Mouse (Mus musculus): Measurements from ENCODE around the gene Ptpn7.
A peak's percentile ranks its signal among the peaks of the same experiment; 100 is the strongest.
"Not testable (repeated sequence)": the region's sequence is repeated elsewhere in the genome, so short reads cannot be mapped to it uniquely, and the experiment has no call there.

Gene Ptpn7

DNA sequence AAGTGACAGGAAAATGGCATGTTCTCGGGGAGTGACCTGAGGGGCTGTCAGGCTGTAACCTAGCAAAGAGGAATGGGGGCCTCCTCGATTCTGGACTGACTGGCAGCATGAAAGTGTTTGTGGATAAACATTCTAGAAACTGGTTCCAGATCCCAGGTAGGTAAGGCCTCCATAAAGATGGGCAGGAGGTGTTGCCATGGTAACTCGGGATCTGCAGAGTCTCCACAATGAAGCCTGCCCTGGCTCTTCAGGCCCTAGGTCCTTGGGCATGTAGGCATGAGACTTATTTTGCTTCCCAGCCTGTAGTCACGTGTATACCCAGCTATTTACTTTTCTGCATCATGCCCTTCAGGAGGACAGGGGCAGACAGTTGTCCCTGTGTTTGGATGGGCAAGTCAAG lies 48.8 kb downstream of the Ptpn7 start:
- no peak for TF ChIP-seq CTCF (conservative IDR thresholded peaks at IDR 0.05; ENCODE audit: low read length)
- no peak for TF ChIP-seq POU5F1 (IDR thresholded peaks at IDR 0.05; ENCODE audit: borderline replicate concordance, low read length)
- TF ChIP-seq NANOG (IDR thresholded peaks at IDR 0.05; ENCODE audit: borderline replicate concordance, low read length): no peak
- Histone ChIP-seq H3K4me1 (replicated peaks; ENCODE audit: low read depth, low read length) (peaks cover 83% of the 10 kb centered on the region), H3K4me3 (replicated peaks; ENCODE audit: low read length) (peak overlapping the region; percentile 45; the same call in 1 of the 2 replicates), H3K27me3 (ENCODE audit: insufficient read depth, low read length) (no peaks in the 10 kb centered on the region), H3K36me3 (ENCODE audit: insufficient read depth, low read length) (no peaks in the 10 kb centered on the region), H3K9me3 (ENCODE audit: low read length) (no peaks in the 10 kb centered on the region)

DNA sequence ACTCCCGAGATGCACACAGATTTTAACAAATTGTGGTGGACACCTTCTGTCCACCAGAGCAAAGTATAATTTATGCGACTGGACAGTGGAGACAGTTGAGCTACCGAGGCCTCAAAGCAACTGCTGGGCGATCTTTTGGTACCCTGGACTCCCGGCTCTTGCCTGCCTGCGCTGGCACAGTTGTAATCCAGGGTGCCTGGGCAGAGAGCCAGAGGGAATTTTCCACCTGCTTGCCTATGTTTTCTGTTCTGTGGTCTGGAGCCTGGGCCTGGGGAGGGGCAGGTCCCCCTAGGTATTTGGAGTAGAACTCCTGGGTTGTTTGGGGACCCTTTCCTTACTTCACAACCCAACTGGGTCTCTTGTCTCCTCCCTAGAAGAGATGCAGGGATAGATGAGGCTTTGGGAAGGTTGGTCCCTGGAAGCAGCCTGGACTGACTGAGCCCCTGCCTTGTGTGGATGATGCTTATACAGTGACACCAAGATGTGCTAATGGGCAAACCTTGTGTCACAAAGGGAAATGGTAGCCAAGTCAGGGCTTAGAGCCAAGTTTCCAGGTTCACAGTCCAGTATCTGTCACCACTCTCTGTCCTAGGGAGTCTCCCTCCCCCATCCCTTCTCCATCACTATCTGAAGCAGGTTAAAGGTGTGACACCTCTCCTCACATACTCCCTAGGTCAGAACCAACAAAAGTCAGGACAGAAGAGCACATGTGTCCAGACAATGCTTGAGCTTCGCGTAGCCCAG lies 49.6 kb downstream of the Ptpn7 start:
- no peaks in the 10 kb centered on the region for H3K36me3 ChIP-seq (ENCODE audit: insufficient read depth, low read length)
- H3K4me3 ChIP-seq (replicated peaks; ENCODE audit: low read length): no peak overlapping the region
- no peaks in the 10 kb centered on the region for H3K27me3 ChIP-seq (ENCODE audit: insufficient read depth, low read length)
- peaks cover 91% of the 10 kb centered on the region for H3K4me1 ChIP-seq (replicated peaks; ENCODE audit: low read depth, low read length)
- no peaks in the 10 kb centered on the region for H3K9me3 ChIP-seq (ENCODE audit: low read length)
- TF ChIP-seq NANOG (IDR thresholded peaks at IDR 0.05; ENCODE audit: borderline replicate concordance, low read length) (no peak), POU5F1 (IDR thresholded peaks at IDR 0.05; ENCODE audit: borderline replicate concordance, low read length) (no peak), CTCF (conservative IDR thresholded peaks at IDR 0.05; ENCODE audit: low read length) (no peak)

DNA sequence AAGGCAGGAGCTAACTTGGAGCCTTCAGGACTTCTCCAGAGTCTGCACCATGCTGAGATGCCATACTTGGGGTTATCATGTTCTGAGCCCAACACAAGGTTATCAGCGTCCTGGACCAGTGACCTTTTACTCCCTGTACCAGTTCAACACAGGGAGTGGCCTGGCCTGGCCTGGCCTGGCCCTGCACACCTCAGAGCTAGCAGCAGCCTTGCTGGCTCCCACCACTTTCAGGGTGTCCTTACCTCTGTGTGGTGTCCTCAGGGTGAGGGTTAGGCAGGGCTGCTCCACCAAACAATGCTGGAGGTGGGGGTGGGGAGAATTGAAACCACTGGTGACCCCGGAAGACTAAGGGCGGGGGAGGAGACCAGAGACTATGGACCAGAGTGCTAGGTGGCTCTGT lies 50.5 kb downstream of the Ptpn7 start:
- no peaks in the 10 kb centered on the region for H3K36me3 ChIP-seq (ENCODE audit: insufficient read depth, low read length)
- peaks cover 94% of the 10 kb centered on the region for H3K4me1 ChIP-seq (replicated peaks; ENCODE audit: low read depth, low read length)
- no peak for TF ChIP-seq CTCF (conservative IDR thresholded peaks at IDR 0.05; ENCODE audit: low read length)
- no peak for TF ChIP-seq POU5F1 (IDR thresholded peaks at IDR 0.05; ENCODE audit: borderline replicate concordance, low read length)
- no peak for TF ChIP-seq NANOG (IDR thresholded peaks at IDR 0.05; ENCODE audit: borderline replicate concordance, low read length)
- no peaks in the 10 kb centered on the region for H3K27me3 ChIP-seq (ENCODE audit: insufficient read depth, low read length)
- H3K9me3 ChIP-seq (ENCODE audit: low read length): no peaks in the 10 kb centered on the region
- peak overlapping the region; percentile 56 for H3K4me3 ChIP-seq (replicated peaks; ENCODE audit: low read length)

DNA sequence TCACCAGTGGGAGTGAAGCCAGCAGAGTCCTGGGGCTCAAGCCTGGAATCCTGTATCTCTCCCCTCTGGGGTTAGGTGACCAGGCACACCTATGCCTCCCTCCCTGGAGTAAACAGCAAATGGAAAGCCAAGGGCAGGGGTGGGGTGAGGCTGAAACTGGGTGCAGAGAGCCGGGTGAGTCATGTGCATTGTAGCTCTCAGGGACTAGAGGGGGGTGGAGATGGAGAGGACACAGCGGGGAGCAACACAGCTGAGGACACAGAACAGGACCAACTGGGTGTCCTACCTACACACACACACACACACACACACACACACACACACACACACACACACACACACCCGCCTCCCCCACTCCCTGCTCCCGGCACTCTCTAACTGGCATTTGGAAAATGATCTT lies 50.9 kb downstream of the Ptpn7 start:
- Histone ChIP-seq H3K4me3 (replicated peaks; ENCODE audit: low read length) (peak overlapping the region; percentile 56), H3K9me3 (ENCODE audit: low read length) (no peaks in the 10 kb centered on the region), H3K36me3 (ENCODE audit: insufficient read depth, low read length) (no peaks in the 10 kb centered on the region), H3K27me3 (ENCODE audit: insufficient read depth, low read length) (no peaks in the 10 kb centered on the region), H3K4me1 (replicated peaks; ENCODE audit: low read depth, low read length) (peaks cover 93% of the 10 kb centered on the region)
- TF ChIP-seq POU5F1 (IDR thresholded peaks at IDR 0.05; ENCODE audit: borderline replicate concordance, low read length): no peak
- no peak for TF ChIP-seq CTCF (conservative IDR thresholded peaks at IDR 0.05; ENCODE audit: low read length)
- no peak for TF ChIP-seq NANOG (IDR thresholded peaks at IDR 0.05; ENCODE audit: borderline replicate concordance, low read length)

DNA sequence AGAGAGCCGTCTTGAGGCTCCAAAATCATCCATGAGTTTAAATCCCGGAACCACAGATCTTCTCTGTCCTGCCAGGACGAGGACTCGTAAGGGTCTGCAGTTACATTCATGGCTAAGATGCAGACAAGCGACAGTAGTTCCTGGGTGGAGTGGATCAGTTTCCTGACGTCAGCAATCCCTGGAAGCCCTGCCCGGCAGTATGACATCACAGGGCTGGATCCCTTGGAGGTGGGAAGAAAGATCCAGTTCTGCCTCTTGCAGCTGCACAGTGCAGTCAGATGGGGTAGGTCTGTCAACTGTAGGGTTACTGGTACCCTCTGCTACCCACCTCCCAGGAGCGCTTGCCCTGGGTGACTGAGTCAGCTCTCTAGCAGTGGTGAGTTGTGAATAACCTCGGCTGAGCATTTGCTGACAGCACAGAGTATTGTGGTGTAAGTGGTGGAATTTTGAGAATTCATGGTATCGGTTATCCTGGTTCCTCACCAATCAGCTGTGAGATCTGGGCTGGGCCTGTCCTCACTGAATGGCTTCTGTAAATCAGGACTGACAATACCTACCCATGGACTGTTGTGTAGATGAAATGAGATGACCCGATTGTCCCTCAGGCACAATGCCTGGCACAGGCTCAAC lies 51.6 kb downstream of the Ptpn7 start:
- no peak for TF ChIP-seq POU5F1 (IDR thresholded peaks at IDR 0.05; ENCODE audit: borderline replicate concordance, low read length)
- no peak for TF ChIP-seq NANOG (IDR thresholded peaks at IDR 0.05; ENCODE audit: borderline replicate concordance, low read length)
- TF ChIP-seq CTCF (conservative IDR thresholded peaks at IDR 0.05; ENCODE audit: low read length): no peak
- H3K27me3 ChIP-seq (ENCODE audit: insufficient read depth, low read length): no peaks in the 10 kb centered on the region
- no peaks in the 10 kb centered on the region for H3K36me3 ChIP-seq (ENCODE audit: insufficient read depth, low read length)
- H3K9me3 ChIP-seq (ENCODE audit: low read length): no peaks in the 10 kb centered on the region
- H3K4me1 ChIP-seq (replicated peaks; ENCODE audit: low read depth, low read length): peaks cover 93% of the 10 kb centered on the region
- H3K4me3 ChIP-seq (replicated peaks; ENCODE audit: low read length): peak overlapping the region; percentile 56

DNA sequence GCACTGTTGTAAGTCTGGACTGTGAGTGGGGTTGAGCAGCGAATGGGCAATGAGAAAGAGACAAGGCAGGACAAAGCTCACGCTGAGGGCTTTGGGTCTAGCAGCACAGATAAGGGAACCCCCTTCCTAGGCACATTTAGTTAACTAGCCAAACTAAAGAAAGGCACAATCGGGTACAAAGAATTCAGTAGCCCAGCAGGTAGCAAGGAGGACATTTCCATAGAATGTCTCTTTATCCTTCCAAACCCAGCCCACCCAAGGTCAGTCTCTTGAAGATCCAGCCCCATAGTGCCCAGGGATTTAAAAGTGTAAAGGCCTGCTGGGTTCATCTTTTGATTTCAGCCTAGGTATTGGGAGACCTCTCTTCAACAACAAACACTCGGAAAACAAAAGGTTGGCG lies 53.4 kb downstream of the Ptpn7 start:
- H3K4me3 ChIP-seq (replicated peaks; ENCODE audit: low read length): peak overlapping the region; percentile 56
- H3K9me3 ChIP-seq (ENCODE audit: low read length): no peaks in the 10 kb centered on the region
- peaks cover 83% of the 10 kb centered on the region for H3K4me1 ChIP-seq (replicated peaks; ENCODE audit: low read depth, low read length)
- H3K36me3 ChIP-seq (ENCODE audit: insufficient read depth, low read length): no peaks in the 10 kb centered on the region
- H3K27me3 ChIP-seq (ENCODE audit: insufficient read depth, low read length): no peaks in the 10 kb centered on the region
- TF ChIP-seq POU5F1 (IDR thresholded peaks at IDR 0.05; ENCODE audit: borderline replicate concordance, low read length) (no peak), NANOG (IDR thresholded peaks at IDR 0.05; ENCODE audit: borderline replicate concordance, low read length) (peak; percentile 57), CTCF (conservative IDR thresholded peaks at IDR 0.05; ENCODE audit: low read length) (no peak)

DNA sequence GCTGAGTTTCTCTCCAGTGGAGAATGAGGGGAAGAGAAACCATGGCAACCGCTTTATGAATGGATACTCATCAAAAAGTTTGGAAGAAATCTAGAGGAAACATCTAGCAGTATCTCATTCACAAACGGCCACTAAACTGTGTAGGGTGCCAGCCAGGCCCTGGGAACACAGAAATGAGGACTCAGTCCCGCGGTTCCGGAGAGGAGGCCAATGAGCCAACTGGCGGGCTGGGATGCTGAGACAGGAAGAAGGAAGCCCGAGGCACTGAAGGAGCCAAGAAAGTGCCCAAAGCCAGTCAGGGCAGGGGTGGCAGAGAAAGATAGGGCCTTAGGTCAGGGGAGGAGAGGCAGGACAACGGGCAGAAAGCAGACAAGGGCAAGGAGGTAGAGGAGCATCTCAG lies 53.9 kb downstream of the Ptpn7 start:
- Histone ChIP-seq H3K36me3 (ENCODE audit: insufficient read depth, low read length) (no peaks in the 10 kb centered on the region), H3K27me3 (ENCODE audit: insufficient read depth, low read length) (no peaks in the 10 kb centered on the region), H3K4me1 (replicated peaks; ENCODE audit: low read depth, low read length) (peaks cover 83% of the 10 kb centered on the region), H3K9me3 (ENCODE audit: low read length) (no peaks in the 10 kb centered on the region), H3K4me3 (replicated peaks; ENCODE audit: low read length) (peak overlapping the region; percentile 56)
- TF ChIP-seq NANOG (IDR thresholded peaks at IDR 0.05; ENCODE audit: borderline replicate concordance, low read length): no peak
- no peak for TF ChIP-seq POU5F1 (IDR thresholded peaks at IDR 0.05; ENCODE audit: borderline replicate concordance, low read length)
- no peak for TF ChIP-seq CTCF (conservative IDR thresholded peaks at IDR 0.05; ENCODE audit: low read length)

DNA sequence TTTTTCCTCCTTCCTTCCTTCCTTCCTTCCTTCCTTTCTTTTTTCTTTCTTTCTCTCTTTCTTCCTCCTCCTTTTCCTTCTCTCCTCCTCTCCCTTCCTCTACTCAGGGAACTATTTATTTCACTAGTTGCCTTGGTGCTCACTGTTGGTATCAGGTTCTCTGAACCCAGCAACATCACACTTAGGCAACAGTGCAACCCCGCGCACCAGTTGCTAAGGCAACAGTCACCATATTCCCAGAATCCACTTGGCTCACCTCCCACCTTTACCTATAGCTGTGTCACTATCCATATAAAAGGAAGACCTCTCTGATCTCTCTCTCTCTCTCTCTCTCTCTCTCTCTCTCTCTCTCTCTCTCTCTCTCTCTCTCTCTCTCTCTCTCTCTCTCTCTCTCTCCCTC lies 54.5 kb downstream of the Ptpn7 start:
- H3K4me1 ChIP-seq (replicated peaks; ENCODE audit: low read depth, low read length): peaks cover 79% of the 10 kb centered on the region
- H3K27me3 ChIP-seq (ENCODE audit: insufficient read depth, low read length); H3K4me3 ChIP-seq (replicated peaks; ENCODE audit: low read length); H3K36me3 ChIP-seq (ENCODE audit: insufficient read depth, low read length); H3K9me3 ChIP-seq (ENCODE audit: low read length): not testable (repeated sequence)

DNA sequence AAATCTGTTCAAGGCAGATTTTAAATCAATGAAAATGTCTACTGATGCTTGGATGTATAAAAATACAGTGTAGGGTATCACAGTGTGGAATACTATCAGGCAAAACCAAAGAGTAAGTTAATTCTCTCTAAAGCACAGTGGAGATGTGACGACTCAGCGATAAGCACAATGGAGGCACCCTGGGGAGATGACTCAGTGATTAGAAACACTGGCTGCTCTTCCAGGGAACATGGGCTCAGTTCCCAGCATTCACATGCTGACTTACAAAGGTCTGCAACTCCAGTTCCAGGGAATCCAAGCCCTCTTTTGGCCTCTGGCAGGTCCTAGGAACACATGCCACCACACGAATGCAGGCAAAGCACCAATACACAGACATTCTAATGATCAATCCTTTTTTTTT lies 55.7 kb downstream of the Ptpn7 start:
- Histone ChIP-seq H3K27me3 (ENCODE audit: insufficient read depth, low read length) (no peaks in the 10 kb centered on the region), H3K4me1 (replicated peaks; ENCODE audit: low read depth, low read length) (peaks cover 72% of the 10 kb centered on the region), H3K4me3 (replicated peaks; ENCODE audit: low read length) (no peak overlapping the region), H3K36me3 (ENCODE audit: insufficient read depth, low read length) (no peaks in the 10 kb centered on the region), H3K9me3 (ENCODE audit: low read length) (no peaks in the 10 kb centered on the region)
- TF ChIP-seq CTCF (conservative IDR thresholded peaks at IDR 0.05; ENCODE audit: low read length) (no peak), NANOG (IDR thresholded peaks at IDR 0.05; ENCODE audit: borderline replicate concordance, low read length) (no peak), POU5F1 (IDR thresholded peaks at IDR 0.05; ENCODE audit: borderline replicate concordance, low read length) (no peak)

All from E14TG2a.4 (cell line).